Mouse (Mus musculus): ENCODE results near the gene Dtnb. TPM values are rescaled to one million over a fixed set of nuclear protein-coding genes. Genes with fewer than 3 reads are reported as not detected.
A peak's percentile ranks its signal among the peaks of the same experiment; 100 is the strongest.

Dtnb gene
- polyA plus RNA-seq, 1 experiment from 2014 or later, result 18.8 TPM

GRCm38 (mm10) chr12:3784258-3784657, 212.1 kb downstream of the Dtnb start:
- H3K9me3 ChIP-seq (ENCODE audit: low read length), result no peaks in the 10 kb centered on the region
- TF ChIP-seq CTCF (IDR thresholded peaks at IDR 0.05), result no peak
- no peak for TF ChIP-seq EP300 (IDR thresholded peaks at IDR 0.05)
- H3K9ac ChIP-seq (replicated peaks; ENCODE audit: low read depth), result no peak overlapping the region
- no peak overlapping the region for H3K4me2 ChIP-seq (replicated peaks; ENCODE audit: low read depth, low read length)
- whole genome bisulfite sequencing, result 56% methylated on average over 2 of the region's 2 CpGs
- no peak overlapping the region for H3K4me3 ChIP-seq (ENCODE audit: low read depth, low read length)
- H3K27ac ChIP-seq (ENCODE audit: low read length), result no peak overlapping the region
- no peaks in the 10 kb centered on the region for H3K36me3 ChIP-seq (ENCODE audit: insufficient read depth, low read length)
- no peaks in the 10 kb centered on the region for H3K27me3 ChIP-seq (replicated peaks; ENCODE audit: insufficient read depth, low read length)
- no peak for DNase-seq (ENCODE audit: low spot score)
- H3K4me1 ChIP-seq (ENCODE audit: insufficient read depth, low read depth, low read length), result peaks cover 12% of the 10 kb centered on the region; the same call in 1 of the 2 replicates
- no peak for ATAC-seq

- Histone ChIP-seq H3K27me3 (replicated peaks; ENCODE audit: insufficient read depth, low read length) (no peaks in the 10 kb centered on the region), H3K4me3 (ENCODE audit: low read depth, low read length) (no peak overlapping the region), H3K4me2 (replicated peaks; ENCODE audit: low read depth, low read length) (no peak overlapping the region), H3K36me3 (ENCODE audit: insufficient read depth, low read length) (no peaks in the 10 kb centered on the region), H3K4me1 (ENCODE audit: insufficient read depth, low read depth, low read length) (peaks cover 12% of the 10 kb centered on the region; the same call in 1 of the 2 replicates), H3K27ac (ENCODE audit: low read length) (no peak overlapping the region), H3K9ac (replicated peaks; ENCODE audit: low read depth) (no peak overlapping the region), H3K9me3 (ENCODE audit: low read length) (no peaks in the 10 kb centered on the region)
- no peak for DNase-seq (ENCODE audit: low spot score)
- no peak for ATAC-seq
- TF ChIP-seq CTCF (IDR thresholded peaks at IDR 0.05) (no peak), EP300 (IDR thresholded peaks at IDR 0.05) (no peak)
- 48% methylated on average over 4 of the region's 4 CpGs for WGBS
Observed at GRCm38 (mm10) chr12:3784729-3785128, 212.5 kb downstream of the Dtnb start.

GRCm38 (mm10) chr12:3787041-3787440, 214.9 kb downstream of the Dtnb start:
- Histone ChIP-seq H3K27me3 (replicated peaks; ENCODE audit: insufficient read depth, low read length) (no peaks in the 10 kb centered on the region), H3K36me3 (ENCODE audit: insufficient read depth, low read length) (no peaks in the 10 kb centered on the region), H3K9ac (replicated peaks; ENCODE audit: low read depth) (no peak overlapping the region), H3K27ac (ENCODE audit: low read length) (no peak overlapping the region), H3K4me3 (ENCODE audit: low read depth, low read length) (no peak overlapping the region), H3K4me2 (replicated peaks; ENCODE audit: low read depth, low read length) (no peak overlapping the region), H3K9me3 (ENCODE audit: low read length) (no peaks in the 10 kb centered on the region), H3K4me1 (ENCODE audit: insufficient read depth, low read depth, low read length) (no peaks in the 10 kb centered on the region)
- no peak for TF ChIP-seq EP300 (IDR thresholded peaks at IDR 0.05)
- no peak for TF ChIP-seq CTCF (IDR thresholded peaks at IDR 0.05)
- no peak for ATAC-seq
- no peak for DNase-seq (ENCODE audit: low spot score)
- 43% methylated on average over 3 of the region's 3 CpGs for WGBS

GRCm38 (mm10) chr12:3787541-3787940, 215.4 kb downstream of the Dtnb start:
- no peak overlapping the region for H3K9ac ChIP-seq (replicated peaks; ENCODE audit: low read depth)
- TF ChIP-seq EP300 (IDR thresholded peaks at IDR 0.05) (no peak), CTCF (IDR thresholded peaks at IDR 0.05) (no peak)
- H3K27ac ChIP-seq (ENCODE audit: low read length), result no peak overlapping the region
- H3K9me3 ChIP-seq (ENCODE audit: low read length), result no peaks in the 10 kb centered on the region
- no peaks in the 10 kb centered on the region for H3K4me1 ChIP-seq (ENCODE audit: insufficient read depth, low read depth, low read length)
- no peak for DNase-seq (ENCODE audit: low spot score)
- no peaks in the 10 kb centered on the region for H3K27me3 ChIP-seq (replicated peaks; ENCODE audit: insufficient read depth, low read length)
- WGBS, result 33% methylated on average over 1 of the region's 1 CpGs
- no peak; the same call in 1 of the 2 replicates for ATAC-seq
- H3K4me2 ChIP-seq (replicated peaks; ENCODE audit: low read depth, low read length), result no peak overlapping the region
- no peaks in the 10 kb centered on the region for H3K36me3 ChIP-seq (ENCODE audit: insufficient read depth, low read length)
- H3K4me3 ChIP-seq (ENCODE audit: low read depth, low read length), result no peak overlapping the region

- no peak for ATAC-seq
- Histone ChIP-seq H3K27me3 (replicated peaks; ENCODE audit: insufficient read depth, low read length) (no peaks in the 10 kb centered on the region), H3K36me3 (ENCODE audit: insufficient read depth, low read length) (no peaks in the 10 kb centered on the region), H3K9ac (replicated peaks; ENCODE audit: low read depth) (no peak overlapping the region), H3K4me2 (replicated peaks; ENCODE audit: low read depth, low read length) (no peak overlapping the region), H3K27ac (ENCODE audit: low read length) (no peak overlapping the region), H3K4me3 (ENCODE audit: low read depth, low read length) (no peak overlapping the region), H3K9me3 (ENCODE audit: low read length) (no peaks in the 10 kb centered on the region), H3K4me1 (ENCODE audit: insufficient read depth, low read depth, low read length) (no peaks in the 10 kb centered on the region)
- no peak for TF ChIP-seq CTCF (IDR thresholded peaks at IDR 0.05)
- 0 out of 2 replicates have a peak, but pooled peaks have one; percentile 9 for TF ChIP-seq EP300 (IDR thresholded peaks at IDR 0.05)
- WGBS, result 28% methylated on average over 5 of the region's 5 CpGs
- DNase-seq (ENCODE audit: low spot score), result peak; percentile 33
Observed at GRCm38 (mm10) chr12:3788421-3789051, 216.4 kb downstream of the Dtnb start.

- no peaks in the 10 kb centered on the region for H3K27me3 ChIP-seq (replicated peaks; ENCODE audit: insufficient read depth, low read length)
- TF ChIP-seq CTCF (IDR thresholded peaks at IDR 0.05), result no peak
- WGBS, result 67% methylated on average over 5 of the region's 5 CpGs
- no peak overlapping the region for H3K9ac ChIP-seq (replicated peaks; ENCODE audit: low read depth)
- H3K9me3 ChIP-seq (ENCODE audit: low read length), result no peaks in the 10 kb centered on the region
- H3K4me2 ChIP-seq (replicated peaks; ENCODE audit: low read depth, low read length), result no peak overlapping the region
- H3K4me3 ChIP-seq (ENCODE audit: low read depth, low read length), result no peak overlapping the region
- H3K36me3 ChIP-seq (ENCODE audit: insufficient read depth, low read length), result no peaks in the 10 kb centered on the region
- DNase-seq (ENCODE audit: low spot score) (no peak), ATAC-seq (no peak)
- H3K27ac ChIP-seq (ENCODE audit: low read length), result no peak overlapping the region
- no peaks in the 10 kb centered on the region for H3K4me1 ChIP-seq (ENCODE audit: insufficient read depth, low read depth, low read length)
Observed at GRCm38 (mm10) chr12:3789626-3790185, 217.5 kb downstream of the Dtnb start.

Measured in lung, postnatal 0 days (tissue).